Mouse (Mus musculus): ENCODE measurements around the gene Xpc.

- TF ChIP-seq CHD2 (IDR thresholded peaks at IDR 0.05; ENCODE audit: low read depth, low read length) (no peak), ZC3H11A (IDR thresholded peaks at IDR 0.05; ENCODE audit: borderline replicate concordance, low read depth, low read length) (no peak), ZNF384 (IDR thresholded peaks at IDR 0.05; ENCODE audit: low read depth, low read length) (no peak), MAFK (IDR thresholded peaks at IDR 0.05; ENCODE audit: insufficient read depth, low read depth, low read length) (no peak)
Observed at GRCm38 (mm10) chr6:91508041-91508440, 7.6 kb downstream of the Xpc start.
